Mouse (Mus musculus): Measurements from ENCODE around the gene Rbfox2.

Gene Rbfox2

DNA sequence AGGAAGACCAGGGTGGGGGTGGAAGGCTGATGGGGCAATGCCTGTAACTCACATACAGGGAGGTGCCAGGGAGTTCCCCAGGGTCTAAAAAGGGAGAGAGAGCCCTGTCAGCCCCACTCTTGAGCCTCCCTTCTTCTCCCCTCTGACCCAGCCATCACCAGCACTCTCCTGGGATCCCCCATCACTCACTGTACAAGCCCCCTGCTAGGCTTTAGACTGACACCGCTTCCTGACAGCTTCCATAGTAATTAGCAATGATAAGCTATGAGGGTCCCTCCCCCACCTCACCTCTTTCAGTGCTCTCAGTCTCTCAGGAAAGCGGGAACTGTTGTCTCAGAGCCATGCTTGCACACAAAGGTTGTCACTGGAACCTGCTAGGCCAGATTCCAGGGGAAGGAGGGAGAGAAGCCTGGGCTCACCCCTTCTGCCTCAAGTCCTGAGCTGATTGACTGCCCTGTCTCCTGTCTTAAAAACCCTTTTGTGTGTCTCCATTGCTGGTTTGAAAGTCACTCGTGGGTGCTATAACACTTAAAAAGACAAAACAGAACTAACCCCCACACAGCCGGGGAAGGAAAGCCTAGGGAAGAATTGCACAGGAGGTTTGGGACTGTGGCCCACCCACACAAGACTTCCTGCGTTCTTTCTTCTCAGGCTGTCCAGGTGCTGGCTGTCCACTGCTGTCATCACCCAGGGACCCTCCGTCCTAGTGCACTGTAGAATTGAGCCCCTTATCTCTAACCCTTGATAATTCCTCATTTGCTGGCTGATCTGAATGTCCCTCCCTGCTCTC lies 250.6 kb downstream of the Rbfox2 start:
- DNase-seq: no peak

DNA sequence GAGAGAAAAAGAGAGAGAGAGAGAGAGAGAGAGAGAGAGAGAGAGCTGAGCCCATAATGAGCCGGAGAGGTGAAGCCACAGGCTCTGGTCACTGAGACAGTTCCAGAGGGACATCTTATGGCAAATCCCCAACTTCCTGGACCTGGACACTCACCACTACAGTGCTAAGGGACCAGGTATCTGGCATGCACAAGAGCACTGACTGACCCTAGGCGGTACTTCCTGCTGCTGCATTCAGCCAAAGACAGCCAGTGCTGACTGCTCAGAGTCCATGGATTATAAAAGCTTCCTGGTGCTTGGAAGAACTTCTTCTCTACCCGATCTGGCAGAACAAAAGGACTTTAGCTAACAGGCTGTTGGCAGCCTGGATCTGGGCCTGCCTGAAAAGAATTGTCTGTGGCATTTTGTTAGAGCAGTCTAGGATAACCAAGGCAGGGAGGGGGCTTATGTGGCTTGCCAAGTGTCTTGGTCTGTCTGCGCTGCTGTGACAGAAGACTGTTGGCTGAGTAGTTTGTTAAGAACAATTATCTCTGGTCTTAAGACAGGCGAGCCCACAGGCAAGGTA lies 252.1 kb downstream of the Rbfox2 start:
- no peak for DNase-seq

DNA sequence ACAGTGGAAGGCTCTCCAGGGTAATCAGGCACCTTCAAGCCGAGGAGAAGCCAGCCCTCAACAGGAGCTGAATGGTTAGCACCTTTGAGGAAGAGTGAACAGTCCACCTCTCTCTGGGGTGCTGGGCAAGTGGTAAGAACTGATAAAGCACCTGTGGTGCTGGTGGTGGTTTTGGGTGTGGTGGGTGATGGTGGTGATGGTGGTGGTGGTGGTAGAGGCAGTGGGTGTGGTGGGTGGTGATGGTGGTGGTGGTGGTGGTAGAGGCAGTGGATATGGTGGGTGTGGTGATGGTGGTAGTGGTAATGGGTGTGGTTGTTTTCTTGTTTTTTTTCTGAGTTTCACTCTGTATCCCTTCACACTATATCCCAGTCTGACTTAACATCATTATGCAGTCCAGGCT lies 253.8 kb downstream of the Rbfox2 start:
- DNase-seq: no peak

DNA sequence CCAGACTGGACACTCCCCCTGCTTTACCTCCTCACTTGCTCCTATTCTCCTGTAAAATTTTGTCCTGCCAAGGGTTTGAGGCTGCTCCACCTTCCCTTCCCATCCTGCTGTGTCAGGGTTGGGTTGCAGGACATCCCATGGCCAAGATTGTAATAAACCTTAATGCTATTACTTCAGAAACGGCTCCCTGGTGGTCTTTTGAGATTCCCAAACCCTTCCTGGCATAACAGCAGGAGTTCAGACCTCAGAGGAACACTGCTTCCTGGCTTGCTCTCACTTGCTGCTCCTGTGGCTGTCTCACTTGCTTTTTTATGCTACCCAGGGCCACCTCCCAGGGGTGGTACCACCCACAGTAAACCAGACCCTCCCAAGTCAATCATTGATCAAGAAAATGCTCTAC lies 254.6 kb downstream of the Rbfox2 start:
- no peak for DNase-seq

DNA sequence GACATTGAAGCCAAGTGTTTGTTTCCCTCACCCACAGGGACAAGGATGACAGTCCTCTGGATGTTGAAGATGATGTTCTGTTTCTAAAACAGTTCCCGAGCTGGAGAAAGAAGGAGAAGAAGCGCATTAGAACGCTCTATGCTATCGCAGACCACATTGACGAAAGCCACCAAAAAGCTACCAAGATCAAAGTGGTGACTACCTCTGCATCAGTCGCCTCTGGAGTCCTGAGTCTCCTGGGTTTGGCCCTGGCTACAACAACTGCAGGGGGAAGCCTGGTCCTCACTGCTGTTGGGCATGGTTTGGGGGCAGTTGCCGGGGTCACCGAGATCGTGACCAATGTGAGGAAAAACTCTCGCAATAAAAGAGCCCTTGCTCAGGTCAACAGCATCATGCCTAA lies 256.2 kb downstream of the Rbfox2 start, which contains the start of gene Mb:
Gene Mb (minus strand): TSS at position 101 of the 400 bp plus-strand sequence.
- DNase-seq: no peak

DNA sequence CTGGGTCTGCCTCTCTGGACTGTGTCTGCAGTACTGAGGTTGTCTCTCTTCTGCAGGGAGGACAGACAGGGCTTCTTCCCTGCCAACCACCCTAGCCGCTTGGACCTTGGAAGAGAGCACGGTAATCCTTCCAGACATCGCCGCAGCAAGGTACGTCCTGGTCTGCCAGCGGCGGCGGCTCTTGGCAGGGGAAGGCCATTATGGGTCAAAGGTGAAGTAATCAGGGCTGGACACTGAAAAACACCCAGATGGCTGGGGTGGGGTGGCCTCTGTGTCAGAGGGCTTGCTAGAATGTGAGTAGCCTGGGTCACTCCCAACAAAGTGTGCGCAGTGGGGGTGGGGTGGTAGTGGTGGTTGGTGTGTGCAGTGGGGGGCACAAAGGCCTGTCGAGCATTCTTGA lies 261.2 kb downstream of the Rbfox2 start:
- no peak for DNase-seq

DNA sequence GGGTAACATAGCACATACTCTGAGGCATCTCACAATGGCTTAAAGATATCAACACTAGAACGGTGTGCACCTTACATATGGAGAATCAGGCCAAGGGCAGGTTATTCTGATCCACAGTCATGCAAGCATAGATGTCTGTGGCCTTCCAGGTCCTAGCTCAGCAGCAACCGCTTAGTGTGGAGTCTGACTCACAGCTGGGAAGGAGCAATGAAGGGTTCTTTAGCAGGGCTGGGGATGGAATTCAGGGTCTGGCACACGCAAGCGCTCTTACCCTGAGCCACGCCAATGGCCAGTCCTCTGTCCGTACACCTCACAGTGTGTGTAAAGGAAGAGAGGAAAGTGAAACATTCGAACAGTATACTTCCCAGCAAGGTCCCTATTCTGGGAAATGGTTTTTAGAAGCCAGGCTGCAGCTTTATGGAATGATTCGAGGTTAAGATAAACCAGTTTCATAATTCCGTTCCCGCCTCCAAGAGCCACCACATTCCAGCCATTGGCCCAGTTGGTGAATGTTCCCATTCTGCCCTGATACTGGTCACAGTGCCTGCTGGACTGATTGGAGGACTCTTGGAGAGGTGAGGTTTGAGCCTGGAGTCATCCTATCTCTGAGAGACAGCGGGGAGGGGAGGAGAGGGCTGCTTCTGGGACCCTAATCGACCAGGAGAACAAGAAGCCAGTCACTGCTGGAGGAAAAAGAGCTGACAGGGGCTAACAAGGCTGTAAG lies 262.0 kb downstream of the Rbfox2 start, which contains the start of gene Apol6:
Gene Apol6 (plus strand): TSS at position 133 of the 724 bp plus-strand sequence.
- DNase-seq: no peak

DNA sequence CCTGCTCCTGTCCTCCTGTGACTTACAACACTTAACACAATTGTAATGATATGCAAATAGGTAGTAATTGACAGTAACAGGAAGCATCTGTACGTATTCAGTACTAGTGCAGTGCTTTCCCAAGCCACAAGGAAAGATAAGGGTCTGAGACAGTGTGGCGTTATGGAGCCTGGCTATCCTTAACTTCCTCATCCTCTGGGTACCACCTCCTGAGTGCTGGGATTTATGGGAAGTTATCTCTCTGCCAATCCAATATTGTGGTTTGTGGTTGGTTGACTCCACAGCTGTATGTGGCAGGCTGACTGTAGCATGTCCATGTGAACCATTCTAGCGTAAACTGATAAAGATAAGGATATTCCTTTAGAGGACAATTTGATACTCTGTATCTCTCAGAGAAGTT lies 266.0 kb downstream of the Rbfox2 start:
- no peak for DNase-seq

DNA sequence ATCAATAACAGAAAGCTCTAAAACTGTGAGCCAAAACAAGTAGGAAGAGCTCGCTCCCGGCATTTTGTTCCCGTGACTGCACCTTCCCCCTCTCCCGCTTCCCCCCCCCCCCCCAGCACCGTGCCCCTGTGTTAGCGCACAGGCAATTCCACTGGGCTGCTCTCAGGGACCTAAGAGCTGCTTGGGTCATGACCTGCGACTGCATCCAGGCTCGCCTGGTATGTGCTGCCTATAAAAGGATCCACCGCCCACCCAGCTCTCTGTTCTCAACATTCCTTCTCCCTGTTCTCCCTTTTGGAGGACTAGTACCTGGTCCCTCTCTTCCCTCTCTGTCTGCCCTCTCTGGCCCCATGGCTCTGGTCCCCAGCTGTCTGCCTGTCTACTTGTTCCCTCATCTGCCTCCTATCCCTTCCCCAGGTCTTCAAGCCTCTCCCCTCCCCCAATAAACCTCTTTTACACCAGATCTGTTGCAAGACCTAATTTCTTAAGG lies 267.5 kb downstream of the Rbfox2 start:
- DNase-seq: no peak

DNA sequence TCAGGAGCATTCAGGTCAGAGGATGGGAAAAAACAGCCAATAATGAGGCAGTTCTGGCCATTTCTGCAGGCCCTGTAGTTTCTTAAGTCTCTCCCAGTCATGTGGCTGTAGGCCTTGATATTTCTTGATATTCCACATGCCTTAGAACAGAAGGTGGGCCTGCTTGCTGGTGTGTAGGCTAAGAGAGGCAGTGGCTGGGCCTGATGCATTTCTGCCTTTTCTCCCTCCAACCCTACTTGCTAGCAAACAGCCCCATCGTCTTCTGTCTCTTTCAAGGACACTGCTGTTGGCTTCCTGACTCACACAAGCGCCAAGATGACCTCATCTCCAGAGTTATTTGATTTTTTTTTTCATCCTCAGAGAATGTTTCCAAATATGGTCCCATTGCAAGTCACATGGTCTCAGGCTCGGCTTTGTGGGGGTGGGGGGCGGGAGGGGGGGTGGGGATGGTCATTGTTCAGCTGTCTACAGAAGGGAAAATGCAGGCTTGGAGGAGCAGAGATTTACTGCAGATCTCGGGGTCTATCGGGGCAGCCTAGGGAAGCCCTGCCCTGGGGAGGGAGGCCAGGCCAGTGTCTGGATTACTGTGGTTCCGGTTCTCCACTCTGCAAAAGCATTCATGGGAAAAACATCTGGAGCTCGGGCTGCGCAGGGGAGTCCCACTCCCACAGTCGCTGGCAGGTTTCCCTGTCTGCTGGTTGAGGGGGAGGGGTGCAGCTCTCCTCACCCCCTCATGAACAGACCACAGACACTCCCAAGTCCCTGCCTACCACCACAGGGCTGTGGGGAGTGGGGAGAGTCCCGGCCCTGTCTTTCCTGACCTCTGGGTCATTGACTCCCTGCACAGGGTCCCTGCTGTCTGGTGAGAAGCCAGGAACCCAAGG lies 269.3 kb downstream of the Rbfox2 start:
- peak; percentile 83 for DNase-seq

DNA sequence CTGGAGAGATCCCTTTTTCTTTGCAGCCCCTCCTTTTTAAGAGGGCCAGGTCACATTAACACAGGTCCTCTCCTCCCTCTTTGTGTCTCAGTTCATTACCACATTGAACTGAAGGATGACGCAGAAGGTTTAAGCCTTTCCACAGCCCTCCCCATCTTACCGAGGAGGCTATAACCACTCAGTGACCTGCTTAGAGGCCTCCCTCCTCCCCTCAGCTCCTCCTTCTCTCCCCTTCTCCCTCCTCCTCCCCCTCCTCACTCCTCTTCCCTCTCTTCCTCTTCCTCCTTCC lies 269.9 kb downstream of the Rbfox2 start:
- DNase-seq: no peak

DNA sequence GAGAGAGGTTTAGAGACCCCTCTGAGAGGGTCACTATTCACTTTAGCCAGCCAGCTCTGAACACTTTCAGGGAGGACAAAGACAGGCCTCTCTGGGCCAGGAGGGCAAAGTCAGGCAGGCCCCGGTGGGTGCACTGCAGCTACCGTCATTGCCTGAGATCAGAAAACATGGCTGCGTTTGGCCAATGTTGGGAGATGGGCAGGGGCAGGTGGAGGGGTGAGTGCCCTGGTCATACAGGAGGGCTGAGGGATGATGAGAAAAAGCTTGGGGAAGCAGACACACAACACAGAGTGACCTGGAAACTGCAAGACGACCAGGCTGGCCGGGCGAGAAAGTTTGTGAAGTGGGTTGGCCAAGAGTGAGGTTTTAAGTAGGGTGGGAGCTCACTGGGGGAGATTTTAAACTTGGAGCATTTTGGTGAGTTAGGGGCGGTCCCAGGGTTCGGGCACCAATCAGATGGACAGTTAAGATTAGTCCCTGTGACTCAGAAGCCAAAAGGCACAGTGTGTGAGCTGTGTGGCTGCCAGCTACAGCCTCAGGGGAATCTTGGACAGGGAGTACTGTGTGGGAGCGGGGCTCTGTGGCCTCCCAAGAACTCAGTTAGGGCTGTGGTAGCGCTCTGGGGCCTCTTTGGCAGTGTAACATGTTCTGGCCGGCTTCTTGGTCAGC lies 270.4 kb downstream of the Rbfox2 start:
- DNase-seq: peak; percentile 83

DNA sequence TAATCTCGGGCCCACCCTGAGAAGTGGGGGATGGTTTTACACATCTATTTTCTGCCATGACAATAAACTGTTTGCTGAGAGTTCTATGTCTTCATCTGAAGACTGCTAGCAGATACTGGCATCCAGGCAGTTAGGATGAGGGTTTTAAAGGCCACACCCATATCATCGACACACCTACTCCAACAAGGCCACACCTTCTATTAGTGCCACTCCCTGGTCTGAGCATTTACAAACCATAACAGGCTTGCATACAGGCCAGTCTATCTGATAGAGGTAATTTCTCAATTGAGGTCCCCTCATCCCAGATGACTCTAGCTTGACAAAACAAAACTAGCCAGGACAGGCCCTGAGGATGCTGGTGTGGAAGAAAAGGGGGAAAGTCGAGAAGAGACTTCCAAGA lies 271.2 kb downstream of the Rbfox2 start:
- no peak for DNase-seq

DNA sequence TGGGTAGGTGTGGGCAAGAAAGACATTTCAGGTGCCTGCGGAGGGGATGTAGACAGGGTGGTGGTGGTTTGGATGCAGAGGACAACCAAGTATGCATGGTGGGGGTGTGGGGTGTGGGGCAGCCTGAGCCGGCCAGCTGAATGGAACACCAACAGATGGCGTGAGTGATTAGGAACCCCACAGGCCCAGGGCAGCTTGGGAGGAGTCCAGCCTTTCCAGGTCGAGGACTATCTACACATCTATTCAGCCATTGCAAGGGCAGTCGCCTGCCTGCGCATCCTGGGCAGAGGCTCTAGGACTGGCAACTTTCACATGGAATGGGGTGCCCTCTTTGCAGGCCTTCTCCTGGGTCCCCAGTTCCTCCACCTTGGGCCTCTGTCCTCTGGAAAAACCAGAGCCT lies 272.3 kb downstream of the Rbfox2 start:
- DNase-seq: no peak

DNA sequence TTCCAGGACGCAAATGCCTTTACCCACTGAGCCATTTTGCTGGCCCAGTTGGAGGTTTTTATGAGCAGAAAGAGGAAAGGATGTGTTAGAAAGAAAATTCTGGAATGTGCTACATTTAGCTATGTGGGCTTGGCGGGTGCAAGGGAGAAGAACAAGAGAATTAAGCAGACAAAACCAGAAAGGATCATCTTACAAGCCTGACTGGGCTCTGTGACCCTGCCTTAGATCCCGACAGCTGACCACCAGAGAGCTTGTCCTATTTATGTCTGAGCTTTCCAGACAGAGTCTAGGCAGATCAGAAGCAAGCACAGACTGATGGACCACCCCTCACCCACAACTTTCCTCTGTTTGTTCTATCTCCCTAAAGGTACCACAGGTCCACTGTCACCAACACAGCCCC lies 275.5 kb downstream of the Rbfox2 start:
- DNase-seq: no peak

DNA sequence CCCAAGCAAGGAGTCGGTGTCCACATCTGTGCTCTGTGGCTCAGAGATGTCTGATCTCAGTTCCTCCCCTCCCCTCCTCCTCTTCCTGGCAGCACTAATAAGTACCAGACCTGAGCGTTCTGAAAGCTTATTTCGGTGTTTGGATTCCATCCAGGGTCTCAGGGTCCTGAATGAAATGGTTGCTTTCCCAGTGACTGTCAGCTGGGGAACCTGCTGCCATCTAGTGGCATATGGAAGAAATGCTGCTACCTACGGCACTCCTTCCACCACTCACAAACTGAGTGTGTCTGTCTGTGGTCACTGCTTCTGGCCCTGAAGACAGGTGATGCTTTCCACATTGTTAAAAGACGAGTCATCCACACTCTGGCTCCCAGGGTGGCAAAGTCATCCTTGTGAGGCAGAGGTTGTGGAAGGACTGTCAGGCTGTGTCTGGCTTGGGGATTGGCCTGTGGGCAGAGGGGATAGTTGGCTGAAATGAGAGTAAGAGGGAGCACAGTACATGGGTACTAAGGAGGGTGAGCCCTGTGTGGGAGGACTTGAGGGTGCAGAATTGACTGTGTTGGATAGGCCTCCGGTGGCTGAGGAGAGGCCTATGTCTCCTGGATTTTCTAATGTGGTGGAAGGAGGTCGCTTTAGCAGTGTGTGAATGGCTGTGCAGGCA lies 277.3 kb downstream of the Rbfox2 start:
- peak; percentile 80 for DNase-seq
